Mouse (Mus musculus) heart, adult 2 months (tissue): ENCODE results near the gene Pacsin3. TPM values are rescaled to one million over a fixed set of nuclear protein-coding genes. Genes with fewer than 3 reads are reported as not detected.

Experiments
- DNase-seq, 2 experiments: peaks; one replicate each; pipeline ENCODE4 v3.0.0; 2021
- H3K27ac ChIP-seq: fragments of 200-600 bp; 2 replicates; pipeline ENCODE4 v1.8.1; 2022
- H3K27me3 ChIP-seq: fragments of 200-500 bp; 2 replicates; pipeline ENCODE4 v1.6.1; 2012; ENCODE audit warnings: mild to moderate bottlenecking, low read length, inconsistent platforms, mixed read lengths; ENCODE audit not compliant: control insufficient read depth, insufficient read depth
- H3K36me3 ChIP-seq: fragments of 200-500 bp; 2 replicates; pipeline ENCODE4 v1.6.1; 2012; ENCODE audit warnings: low read length, inconsistent platforms; ENCODE audit not compliant: control insufficient read depth, insufficient read depth
- H3K4me1 ChIP-seq: fragments of 200-500 bp; 2 replicates; pipeline ENCODE4 v1.6.1; 2011; ENCODE audit warnings: low read length; ENCODE audit not compliant: control insufficient read depth, insufficient read depth
- H3K4me3 ChIP-seq: fragments of 200-600 bp; 2 replicates; pipeline ENCODE4 v1.8.1; 2022
- H3K79me2 ChIP-seq: fragments of 200-500 bp; replicated peaks from 2 replicates; pipeline ENCODE4 v1.6.1; 2012; ENCODE audit warnings: mild to moderate bottlenecking, inconsistent platforms, low read length, moderate library complexity, mixed read lengths; ENCODE audit not compliant: control insufficient read depth, insufficient read depth
- H3K9ac ChIP-seq: fragments of 200-500 bp; 2 replicates; pipeline ENCODE4 v1.6.1; 2012; ENCODE audit warnings: low read depth, mild to moderate bottlenecking, control low read depth, inconsistent platforms, low read length, mixed read lengths
- CTCF ChIP-seq: fragments of 200-600 bp; IDR thresholded peaks from 2 replicates; pipeline ENCODE4 v1.8.1; 2022; ENCODE audit warnings: antibody characterized with exemption, mild to moderate bottlenecking, moderate library complexity
- EP300 ChIP-seq: fragments of 200-500 bp; IDR thresholded peaks from 2 replicates; pipeline ENCODE4 v1.6.1; 2011; ENCODE audit warnings: low read depth, low read length, control low read depth; ENCODE audit not compliant: insufficient read depth
- POLR2A ChIP-seq: fragments of 200-500 bp; IDR thresholded peaks from 2 replicates; pipeline ENCODE4 v1.6.1; 2011; ENCODE audit warnings: mild to moderate bottlenecking, low read depth, low read length, control low read depth; ENCODE audit not compliant: insufficient read depth
- whole genome bisulfite sequencing: fragments of 180-500 bp; shearing (Covaris S2); methylation state at CpG from one replicate; pipeline ENCODE4 v1.1.7; 2018; 5-methylcytosine and 5-hydroxymethylcytosine counted together
- intact Hi-C: fragments of 180-260 bp; cut with DNase I; formaldehyde crosslinking; loops from one replicate; pipeline ENCODE4 v1.15.1; 2025
- polyA plus RNA-seq: library from polyadenylated mRNA; depleted of rRNA; stranded (reverse); fragments of >200 nt; gene quantifications from 2 replicates; pipeline ENCODE4 v1.2.3, GENCODE M21; 2012; rRNA removed
- total RNA-seq, 2 experiments: library from RNA; stranded (reverse); gene quantifications; 2 replicates each; pipeline ENCODE4 v1.2.3; 2021

The Pacsin3 gene
- total and polyA plus RNA-seq, 3 experiments: 139 to 157 (median 141) TPM

DNA sequence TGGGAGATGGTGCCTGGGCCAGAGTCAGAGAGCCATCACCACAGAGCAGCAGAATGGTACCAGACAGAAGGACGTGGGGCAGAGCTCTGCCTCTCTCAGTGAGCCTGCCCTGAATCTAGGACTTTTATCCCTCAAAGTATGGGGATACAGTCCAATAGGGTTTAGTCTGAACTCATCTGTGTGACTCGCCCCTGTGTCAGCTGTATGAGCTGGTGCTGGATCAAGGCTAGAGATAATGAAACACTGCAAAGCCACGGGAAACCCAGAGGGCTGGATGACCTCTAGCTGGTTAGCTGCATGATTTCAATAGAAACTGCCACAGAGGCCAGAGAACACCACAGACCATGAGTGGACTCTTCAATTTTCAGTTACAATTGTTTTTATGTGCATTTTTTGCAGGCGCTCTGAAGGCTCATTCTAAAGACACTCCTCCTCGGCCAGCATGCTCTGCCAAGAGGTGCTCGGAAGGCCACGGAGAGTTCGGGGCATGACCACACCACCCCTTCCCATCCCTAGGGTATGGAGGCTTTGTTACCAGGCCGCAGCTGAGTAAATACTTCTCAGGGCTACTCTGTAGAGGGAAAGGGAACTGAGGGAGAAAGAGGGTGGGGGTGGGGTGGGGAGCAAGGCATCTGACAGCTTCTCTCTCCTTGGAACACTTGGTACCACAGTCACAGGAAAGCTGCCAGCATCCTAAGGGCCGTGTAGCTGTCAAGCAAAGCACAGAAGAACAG lies 57.0 kb downstream of the Pacsin3 start:
- Histone ChIP-seq H3K79me2 (no peaks in the 10 kb centered on the region), H3K27ac (no peak overlapping the region), H3K4me3 (no peak overlapping the region), H3K36me3 (no peaks in the 10 kb centered on the region), H3K9ac (no peak overlapping the region), H3K4me1 (0 out of 2 replicates have a peak, but pooled peaks cover 1% of the 10 kb centered on the region), H3K27me3 (no peaks in the 10 kb centered on the region)
- intact Hi-C loops: no loop called here
- TF ChIP-seq CTCF (no peak), POLR2A (no peak), EP300 (no peak)
- DNase-seq: no peak
- WGBS: 54% methylated on average over 10 of the region's 10 CpGs

GRCm38 (mm10) chr2:91314184-91314583 lies 58.4 kb downstream of the Pacsin3 start:
- TF ChIP-seq EP300: no peak
- TF ChIP-seq CTCF: no peak
- TF ChIP-seq POLR2A: no peak
- no peak for DNase-seq
- Histone ChIP-seq H3K9ac (no peak overlapping the region), H3K4me3 (no peak overlapping the region), H3K79me2 (no peaks in the 10 kb centered on the region), H3K36me3 (no peaks in the 10 kb centered on the region), H3K27ac (no peak overlapping the region), H3K27me3 (no peaks in the 10 kb centered on the region), H3K4me1 (0 out of 2 replicates have a peak, but pooled peaks cover 1% of the 10 kb centered on the region)
- intact Hi-C loops: no loop called here
- WGBS: 87% methylated on average over 7 of the region's 7 CpGs

Other genes with a start within 250 kb of the Pacsin3 start
- gene Rapsn, start 220.3 kb upstream of the Pacsin3 start, total RNA-seq: 10 to 100 TPM; 15.9 to 16.8 TPM
- 19.3 and 22.0 TPM in 2 replicates for gene Rapsn, start 220.3 kb upstream of the Pacsin3 start, polyA plus RNA-seq
- gene Psmc3, start 201.9 kb upstream of the Pacsin3 start, total RNA-seq: 100 to 1,000 TPM; 216 to 252 TPM
- 112 and 141 TPM in 2 replicates for gene Psmc3, start 201.9 kb upstream of the Pacsin3 start, polyA plus RNA-seq
- 10 to 100 TPM; 21.1 to 22.3 TPM for gene Slc39a13, start 185.5 kb upstream of the Pacsin3 start, total RNA-seq
- 57.3 and 58.6 TPM in 2 replicates for gene Slc39a13, start 185.5 kb upstream of the Pacsin3 start, polyA plus RNA-seq
- gene Spi1, start 173.6 kb upstream of the Pacsin3 start, total RNA-seq: 1 to 10 TPM; 3.7 to 6.2 TPM
- gene Spi1, start 173.6 kb upstream of the Pacsin3 start, polyA plus RNA-seq: 10.2 and 17.2 TPM in 2 replicates
- gene Mybpc3, start 137.8 kb upstream of the Pacsin3 start, total RNA-seq: 1,000 to 10,000 TPM; 1,229 to 1,417 TPM
- gene Mybpc3, start 137.8 kb upstream of the Pacsin3 start, polyA plus RNA-seq: 1,378 and 1,771 TPM in 2 replicates
- gene Madd, start 72.1 kb upstream of the Pacsin3 start, total RNA-seq: 1 to 10 TPM; 4.7 to 8.5 TPM
- gene Madd, start 72.1 kb upstream of the Pacsin3 start, polyA plus RNA-seq: 6.1 and 8.6 TPM in 2 replicates
- gene Nr1h3, start 53.1 kb upstream of the Pacsin3 start, total RNA-seq: 10 to 100 TPM; 20.3 to 27.6 TPM
- 30.6 and 32.9 TPM in 2 replicates for gene Nr1h3, start 53.1 kb upstream of the Pacsin3 start, polyA plus RNA-seq
- gene Acp2, start 53.1 kb upstream of the Pacsin3 start, total RNA-seq: 10 to 100 TPM; 17.3 to 19.9 TPM
- 15.0 and 20.4 TPM in 2 replicates for gene Acp2, start 53.1 kb upstream of the Pacsin3 start, polyA plus RNA-seq
- 1 to 10 TPM; 2.7 to 3.2 TPM for gene Ddb2, start 19.0 kb upstream of the Pacsin3 start, total RNA-seq
- 8.5 and 12.6 TPM in 2 replicates for gene Ddb2, start 19.0 kb upstream of the Pacsin3 start, polyA plus RNA-seq
- 10 to 100 TPM; 54.7 to 58.2 TPM for gene Arfgap2, start 9.0 kb downstream of the Pacsin3 start, total RNA-seq
- gene Arfgap2, start 9.0 kb downstream of the Pacsin3 start, polyA plus RNA-seq: 35.0 and 43.2 TPM in 2 replicates
- gene 1110051M20Rik, start 188.8 kb downstream of the Pacsin3 start, total RNA-seq: 10 to 100 TPM in 1 of 2 experiments, 1 to 10 TPM in 1; 8.4 to 13.2 TPM
- 14.7 and 18.4 TPM in 2 replicates for gene 1110051M20Rik, start 188.8 kb downstream of the Pacsin3 start, polyA plus RNA-seq
- gene Lrp4, start 201.6 kb downstream of the Pacsin3 start, total RNA-seq: 10 to 100 TPM; 10.6 to 12.3 TPM
- 3.8 and 6.7 TPM in 2 replicates for gene Lrp4, start 201.6 kb downstream of the Pacsin3 start, polyA plus RNA-seq